Mouse (Mus musculus): ENCODE measurements around the gene Cyba. TPM values are rescaled to one million over a fixed set of nuclear protein-coding genes. Genes with fewer than 3 reads are reported as not detected.

The Cyba gene
- total and polyA plus RNA-seq, 3 experiments, result 321 to 344 (median 338) TPM

- H3K27me3 ChIP-seq (ENCODE audit: control insufficient read depth in 1 of 2, insufficient read depth in 2 of 2, low read length in 2 of 2), result no peaks in the 10 kb centered on the region; a peak in 1 of 4 replicates
- no peaks in the 10 kb centered on the region for H3K9me3 ChIP-seq (replicated peaks; ENCODE audit: insufficient read depth, low read length)
- H3K36me3 ChIP-seq (ENCODE audit: control insufficient read depth in 1 of 2, insufficient read depth in 2 of 2, low read length in 2 of 2), result peaks cover 0 to 7% of the 10 kb centered on the region in 2 experiments; a peak in 2 of 4 replicates
- no peak overlapping the region for H3K4me3 ChIP-seq (ENCODE audit: control insufficient read depth in 1 of 2, insufficient read depth in 1 of 2, low read depth in 2 of 2, low read length in 2 of 2)
- TF ChIP-seq CTCF (IDR thresholded peaks at IDR 0.05 in 2 of 3, conservative IDR thresholded peaks at IDR 0.05 in 1 of 3; ENCODE audit: control insufficient read depth in 1 of 3, insufficient read depth in 1 of 3, low read depth in 2 of 3, low read length in 3 of 3, poor library complexity in 1 of 3, severe bottlenecking in 1 of 3) (peak in 2 of 3 experiments; percentile 34 to 58; a peak in 4 of 6 replicates), RCOR1 (IDR thresholded peaks at IDR 0.05; ENCODE audit: low read depth, low read length) (0 out of 2 replicates have a peak, but pooled peaks have one; percentile 39), GATA1 (IDR thresholded peaks at IDR 0.05; ENCODE audit: low read depth, low read length) (no peak), MYC (IDR thresholded peaks at IDR 0.05; ENCODE audit: low read depth, low read length) (0 out of 2 replicates have a peak, but pooled peaks have one; percentile 20), MAFK (IDR thresholded peaks at IDR 0.05; ENCODE audit: borderline replicate concordance, low read depth, low read length) (no peak), UBTF (IDR thresholded peaks at IDR 0.05; ENCODE audit: borderline replicate concordance, insufficient read depth, low read depth, low read length) (no peak), ZNF384 (IDR thresholded peaks at IDR 0.05; ENCODE audit: low read depth, low read length) (peak; percentile 89), SMC3 (IDR thresholded peaks at IDR 0.05; ENCODE audit: low read depth, low read length) (peak; percentile 36), EP300 (IDR thresholded peaks at IDR 0.05; ENCODE audit: low read depth in 1 of 2, low read length in 2 of 2) (peak in 1 of 2 experiments; percentile 42; a peak in 1 of 4 replicates), SIN3A (IDR thresholded peaks at IDR 0.05; ENCODE audit: low read length) (0 out of 2 replicates have a peak, but pooled peaks have one; percentile 24)
- no peak overlapping the region for H3K9ac ChIP-seq (ENCODE audit: control insufficient read depth, low read depth, low read length, poor library complexity, severe bottlenecking)
- no peak overlapping the region for H3K27ac ChIP-seq (ENCODE audit: control insufficient read depth, low read depth, low read length)
- peak; percentile 71 for DNase-seq (ENCODE audit: low read depth, low spot score)
- no peaks in the 10 kb centered on the region for H3K79me2 ChIP-seq (ENCODE audit: control insufficient read depth, insufficient read depth, low read length, poor library complexity)
- peaks cover 10 to 40% of the 10 kb centered on the region in 2 experiments for H3K4me1 ChIP-seq (ENCODE audit: control insufficient read depth in 1 of 2, insufficient read depth in 2 of 2, low read length in 2 of 2)
Observed at GRCm38 (mm10) chr8:122459218-122459900, 26.6 kb upstream of the Cyba start.

GRCm38 (mm10) chr8:122457171-122457570 is 24.4 kb upstream of the Cyba start:
- Histone ChIP-seq H3K79me2 (ENCODE audit: control insufficient read depth, insufficient read depth, low read length, poor library complexity) (no peaks in the 10 kb centered on the region), H3K27me3 (ENCODE audit: control insufficient read depth in 1 of 2, insufficient read depth in 2 of 2, low read length in 2 of 2) (no peaks in the 10 kb centered on the region; a peak in 1 of 4 replicates), H3K4me1 (ENCODE audit: control insufficient read depth in 1 of 2, insufficient read depth in 2 of 2, low read length in 2 of 2) (peaks cover 10 to 35% of the 10 kb centered on the region in 2 experiments), H3K4me3 (ENCODE audit: control insufficient read depth in 1 of 2, insufficient read depth in 1 of 2, low read depth in 2 of 2, low read length in 2 of 2) (no peak overlapping the region), H3K36me3 (ENCODE audit: control insufficient read depth in 1 of 2, insufficient read depth in 2 of 2, low read length in 2 of 2) (peaks cover 0 to 6% of the 10 kb centered on the region in 2 experiments; a peak in 2 of 4 replicates), H3K9ac (ENCODE audit: control insufficient read depth, low read depth, low read length, poor library complexity, severe bottlenecking) (no peak overlapping the region), H3K9me3 (replicated peaks; ENCODE audit: insufficient read depth, low read length) (no peaks in the 10 kb centered on the region), H3K27ac (ENCODE audit: control insufficient read depth, low read depth, low read length) (no peak overlapping the region)
- no peak for DNase-seq (ENCODE audit: low read depth, low spot score)
- TF ChIP-seq NRF1 (IDR thresholded peaks at IDR 0.05; ENCODE audit: insufficient read depth, low read depth, low read length, poor library complexity, severe bottlenecking), result no peak
- TF ChIP-seq E2F4 (IDR thresholded peaks at IDR 0.05; ENCODE audit: borderline replicate concordance, low read depth, low read length), result no peak
- TF ChIP-seq RAD21 (IDR thresholded peaks at IDR 0.05; ENCODE audit: low read depth, low read length), result no peak
- no peak for TF ChIP-seq ZC3H11A (IDR thresholded peaks at IDR 0.05; ENCODE audit: low read depth, low read length)
- TF ChIP-seq UBTF (IDR thresholded peaks at IDR 0.05; ENCODE audit: borderline replicate concordance, insufficient read depth, low read depth, low read length), result no peak
- TF ChIP-seq MAX (IDR thresholded peaks at IDR 0.05; ENCODE audit: low read length), result no peak
- no peak for TF ChIP-seq ETS1 (IDR thresholded peaks at IDR 0.05; ENCODE audit: low read depth, low read length)
- no peak for TF ChIP-seq MAFK (IDR thresholded peaks at IDR 0.05; ENCODE audit: borderline replicate concordance, low read depth, low read length)
- no peak for TF ChIP-seq ELF1 (IDR thresholded peaks at IDR 0.05; ENCODE audit: low read depth, low read length)
- no peak for TF ChIP-seq JUND (IDR thresholded peaks at IDR 0.05; ENCODE audit: low read depth, low read length)
- no peak for TF ChIP-seq CTCF (IDR thresholded peaks at IDR 0.05 in 2 of 3, conservative IDR thresholded peaks at IDR 0.05 in 1 of 3; ENCODE audit: control insufficient read depth in 1 of 3, insufficient read depth in 1 of 3, low read depth in 2 of 3, low read length in 3 of 3, poor library complexity in 1 of 3, severe bottlenecking in 1 of 3)
- no peak for TF ChIP-seq TCF12 (IDR thresholded peaks at IDR 0.05; ENCODE audit: low read depth, low read length)
- no peak for TF ChIP-seq BHLHE40 (IDR thresholded peaks at IDR 0.05; ENCODE audit: borderline replicate concordance, low read depth, low read length)
- TF ChIP-seq SIN3A (IDR thresholded peaks at IDR 0.05; ENCODE audit: low read length), result no peak
- no peak for TF ChIP-seq USF2 (IDR thresholded peaks at IDR 0.05; ENCODE audit: borderline replicate concordance in 1 of 2, insufficient read depth in 1 of 2, low read depth in 1 of 2, low read length in 2 of 2)

Measured in MEL (cell line).